Mouse (Mus musculus) lung, adult 2 months (tissue): ENCODE measurements at regions not wholly inside any gene's neighbourhood (a gene's known extent, or its start where the extent isn't known, plus 50 kb on each side); places are given as distances from the start of the nearest gene placed in this dataset.

Source experiments
- DNase-seq: peaks from one replicate; pipeline ENCODE4 v3.0.0; 2022
- H3K4me1 ChIP-seq: fragments of 200-500 bp; 2 replicates; pipeline ENCODE4 v1.6.1; 2011; ENCODE audit warnings: low read length; ENCODE audit not compliant: control insufficient read depth, insufficient read depth
- H3K4me3 ChIP-seq: fragments of 200-500 bp; replicated peaks from 2 replicates; pipeline ENCODE3; 2011; ENCODE audit warnings: low read depth, mild to moderate bottlenecking, control low read depth, low read length; ENCODE audit errors: extremely low read depth
- CTCF ChIP-seq: fragments of 200-500 bp; IDR thresholded peaks from 2 replicates; pipeline ENCODE4 v1.5.1; 2011; ENCODE audit warnings: mild to moderate bottlenecking, low read length, control low read depth; ENCODE audit not compliant: insufficient read depth
- POLR2A ChIP-seq: fragments of 200-500 bp; IDR thresholded peaks from 2 replicates; pipeline ENCODE4 v1.6.1; 2011; ENCODE audit warnings: low read depth, mild to moderate bottlenecking, control low read depth, low read length, borderline replicate concordance; ENCODE audit errors: extremely low read depth
- WGBS: fragments of 180-500 bp; shearing (Covaris S2); methylation state at CpG from one replicate; pipeline ENCODE4 v1.1.7; 2018; 5-methylcytosine and 5-hydroxymethylcytosine counted together

- DNase-seq = no peak
- H3K4me1 ChIP-seq = peaks cover 7% of the 10 kb centered on the region
- H3K4me3 ChIP-seq = no peak overlapping the region
- TF ChIP-seq POLR2A = no peak
- no peak for TF ChIP-seq CTCF
- WGBS = 56% methylated on average over 22 of the region's 22 CpGs
Observed at GRCm38 (mm10) chr9:61702280-61702966, 211.9 kb downstream of the Rplp1 start.

GRCm38 (mm10) chr9:61700576-61700975 is 213.8 kb downstream of the Rplp1 start:
- DNase-seq = no peak
- no peak overlapping the region for H3K4me3 ChIP-seq
- TF ChIP-seq POLR2A = no peak
- no peak for TF ChIP-seq CTCF
- H3K4me1 ChIP-seq = peaks cover 2% of the 10 kb centered on the region
- WGBS = 84% methylated on average over 6 of the region's 6 CpGs

- DNase-seq = no peak
- Histone ChIP-seq H3K4me1 (no peaks in the 10 kb centered on the region), H3K4me3 (no peak overlapping the region)
- WGBS = 63% methylated on average over 5 of the region's 5 CpGs
- TF ChIP-seq POLR2A (no peak), CTCF (no peak)
Observed at GRCm38 (mm10) chr9:61699618-61700017, 214.7 kb downstream of the Rplp1 start.

GRCm38 (mm10) chr9:61697959-61698358 is 216.4 kb downstream of the Rplp1 start:
- DNase-seq = peak; percentile 66
- WGBS = 23% methylated on average over 11 of the region's 11 CpGs
- no peak overlapping the region for H3K4me3 ChIP-seq
- TF ChIP-seq POLR2A = no peak
- peak; percentile 94 for TF ChIP-seq CTCF
- H3K4me1 ChIP-seq = no peaks in the 10 kb centered on the region

- H3K4me1 ChIP-seq = no peaks in the 10 kb centered on the region
- no peak for TF ChIP-seq CTCF
- no peak for TF ChIP-seq POLR2A
- 92% methylated on average over 3 of the region's 3 CpGs for WGBS
- H3K4me3 ChIP-seq = no peak overlapping the region
- DNase-seq = no peak
Observed at GRCm38 (mm10) chr9:61696831-61697230, 217.5 kb downstream of the Rplp1 start.

- no peak for TF ChIP-seq POLR2A
- no peak for TF ChIP-seq CTCF
- WGBS = 79% methylated on average over 2 of the region's 2 CpGs
- no peaks in the 10 kb centered on the region for H3K4me1 ChIP-seq
- no peak for DNase-seq
- no peak overlapping the region for H3K4me3 ChIP-seq
Observed at GRCm38 (mm10) chr9:61695821-61696220, 218.5 kb downstream of the Rplp1 start.

- no peaks in the 10 kb centered on the region for H3K4me1 ChIP-seq
- no peak for TF ChIP-seq POLR2A
- 0 out of 2 replicates have a peak, but pooled peaks have one; percentile 11 for TF ChIP-seq CTCF
Observed at GRCm38 (mm10) chr9:61695381-61695791, 219.0 kb downstream of the Rplp1 start.

GRCm38 (mm10) chr9:61694206-61694605 is 220.1 kb downstream of the Rplp1 start:
- DNase-seq = no peak
- TF ChIP-seq CTCF (no peak), POLR2A (no peak)
- WGBS = 52% methylated on average over 10 of the region's 10 CpGs

More at GRCm38 (mm10) chr9:61695381-61695791, 219.0 kb downstream of the Rplp1 start:
- H3K4me3 ChIP-seq = no peak overlapping the region
- DNase-seq = no peak
- 26% methylated on average over 9 of the region's 9 CpGs for WGBS

GRCm38 (mm10) chr9:61690786-61691185 is 223.6 kb downstream of the Rplp1 start:
- Histone ChIP-seq H3K4me1 (no peaks in the 10 kb centered on the region), H3K4me3 (no peak overlapping the region)
- WGBS = 76% methylated on average over 3 of the region's 3 CpGs
- DNase-seq = no peak
- no peak for TF ChIP-seq POLR2A
- no peak for TF ChIP-seq CTCF

More at GRCm38 (mm10) chr9:61694206-61694605, 220.1 kb downstream of the Rplp1 start:
- Histone ChIP-seq H3K4me3 (no peak overlapping the region), H3K4me1 (no peaks in the 10 kb centered on the region)

GRCm38 (mm10) chr9:61689939-61690338 is 224.4 kb downstream of the Rplp1 start:
- H3K4me3 ChIP-seq = no peak overlapping the region
- no peaks in the 10 kb centered on the region for H3K4me1 ChIP-seq
- no peak for DNase-seq
- TF ChIP-seq POLR2A = no peak
- no peak for TF ChIP-seq CTCF
- WGBS = 73% methylated on average over 7 of the region's 7 CpGs
